Mouse (Mus musculus) brain, embryonic 14.5 days (tissue): ENCODE results near the gene Tfr2. TPM values are rescaled to one million over a fixed set of nuclear protein-coding genes. Genes with fewer than 3 reads are reported as not detected.

Experiments
- DNase-seq: peaks from one replicate; pipeline ENCODE4 v3.0.0-alpha.2; 2011; ENCODE audit warnings: low read depth
- CTCF ChIP-seq: fragments of 200-500 bp; IDR thresholded peaks from 2 replicates; pipeline ENCODE4 v1.5.1; 2012; ENCODE audit warnings: inconsistent platforms, mild to moderate bottlenecking, moderate library complexity, borderline replicate concordance; ENCODE audit not compliant: insufficient read depth, insufficient read length; ENCODE audit errors: extremely low read depth
- POLR2A ChIP-seq: fragments of 200-500 bp; IDR thresholded peaks from 2 replicates; pipeline ENCODE4 v1.6.1; 2012; ENCODE audit warnings: mild to moderate bottlenecking, inconsistent platforms, borderline replicate concordance; ENCODE audit not compliant: poor library complexity, insufficient read depth, insufficient read length, severe bottlenecking; ENCODE audit errors: extremely low read depth
- polyA plus RNA-seq: library from polyadenylated mRNA; depleted of rRNA; stranded (reverse); fragments of >200 nt; gene quantifications from 2 replicates; pipeline ENCODE4 v1.2.3, GENCODE M21; 2012

The Tfr2 gene
- polyA plus RNA-seq, 1 experiment: 13.5 TPM

GRCm38 (mm10) chr5:137599600-137599999 is 30.0 kb downstream of the Tfr2 start:
- TF ChIP-seq CTCF (no peak), POLR2A (no peak)

GRCm38 (mm10) chr5:137600281-137600618 is 30.6 kb downstream of the Tfr2 start:
- TF ChIP-seq POLR2A (no peak), CTCF (no peak)
- no peak for DNase-seq

More at GRCm38 (mm10) chr5:137599600-137599999, 30.0 kb downstream of the Tfr2 start:
- no peak for DNase-seq

- peak; percentile 100 for DNase-seq
- TF ChIP-seq CTCF: no peak
- TF ChIP-seq POLR2A: peak; percentile 14; the same call in 1 of the 2 replicates
Measured at GRCm38 (mm10) chr5:137600619-137601364, 31.2 kb downstream of the Tfr2 start, which contains the start of gene Mospd3. Gene Mospd3 (minus strand): TSS chr5:137601058.

GRCm38 (mm10) chr5:137601365-137601729 is 31.7 kb downstream of the Tfr2 start:
- no peak for TF ChIP-seq POLR2A
- TF ChIP-seq CTCF: no peak
- DNase-seq: no peak

- DNase-seq: no peak
- no peak for TF ChIP-seq POLR2A
Measured at GRCm38 (mm10) chr5:137607860-137608653, 38.4 kb downstream of the Tfr2 start.

- TF ChIP-seq POLR2A (no peak), CTCF (no peak)
- no peak for DNase-seq
Measured at GRCm38 (mm10) chr5:137608654-137609190, 39.1 kb downstream of the Tfr2 start.

GRCm38 (mm10) chr5:137609292-137609691 is 39.7 kb downstream of the Tfr2 start:
- no peak for TF ChIP-seq POLR2A
- no peak for TF ChIP-seq CTCF
- DNase-seq: no peak

- no peak for TF ChIP-seq POLR2A
- TF ChIP-seq CTCF: no peak
- DNase-seq: no peak
Measured at GRCm38 (mm10) chr5:137610056-137610455, 40.4 kb downstream of the Tfr2 start.

GRCm38 (mm10) chr5:137610548-137611244 is 41.1 kb downstream of the Tfr2 start:
- no peak for DNase-seq
- TF ChIP-seq POLR2A (no peak), CTCF (no peak)

GRCm38 (mm10) chr5:137611245-137611602 is 41.6 kb downstream of the Tfr2 start:
- TF ChIP-seq CTCF (no peak), POLR2A (no peak)
- DNase-seq: no peak

GRCm38 (mm10) chr5:137613076-137613475 is 43.4 kb downstream of the Tfr2 start:
- TF ChIP-seq POLR2A (no peak), CTCF (no peak)
- DNase-seq: no peak
